Mouse (Mus musculus): Measurements from ENCODE around the gene Slc5a8. TPM values are rescaled to one million over a fixed set of nuclear protein-coding genes. Genes with fewer than 3 reads are reported as not detected.

Slc5a8 gene
- total RNA-seq, 2 experiments from 2014 or later = not detected

- no peak for ATAC-seq (replicated peaks; ENCODE audit: poor library complexity, severe bottlenecking)
Observed at GRCm38 (mm10) chr10:88970951-88971725, 85.3 kb downstream of the Slc5a8 start.

- no peak for ATAC-seq (replicated peaks; ENCODE audit: poor library complexity, severe bottlenecking)
Observed at GRCm38 (mm10) chr10:88978932-88979331, 93.1 kb downstream of the Slc5a8 start.

Other genes with a start within 250 kb of the Slc5a8 start
- 1.9 TPM in 1 of 2 replicates, not detected in the other for gene Spic, start 201.0 kb upstream of the Slc5a8 start, total RNA-seq (2014; fragmentation: Nextera tagmentation)
- 3.1 TPM in 1 of 2 replicates, not detected in the other for gene Spic, start 201.0 kb upstream of the Slc5a8 start, total RNA-seq (2017)
- 82.8 and 86.9 TPM in 2 replicates for gene Arl1, start 155.1 kb upstream of the Slc5a8 start, total RNA-seq (2014; fragmentation: Nextera tagmentation)
- 105 and 108 TPM in 2 replicates for gene Arl1, start 155.1 kb upstream of the Slc5a8 start, total RNA-seq (2017)
- 48.1 and 63.5 TPM in 2 replicates for gene Utp20, start 59.2 kb upstream of the Slc5a8 start, total RNA-seq (2014; fragmentation: Nextera tagmentation)
- 38.1 and 52.6 TPM in 2 replicates for gene Utp20, start 59.2 kb upstream of the Slc5a8 start, total RNA-seq (2017)